Mouse (Mus musculus) forebrain, embryonic 15.5 days (tissue): ENCODE data around the gene Urm1. TPM values are rescaled to one million over a fixed set of nuclear protein-coding genes. Genes with fewer than 3 reads are reported as not detected.

ENCODE experiments used
- ATAC-seq: fragments of 200-750 bp; cut with Nextera tagmentation; replicated peaks from 2 replicates; pipeline ENCODE4 v1.8.0; 2017; ENCODE audit warnings: mild to moderate bottlenecking, moderate TSS enrichment, moderate library complexity
- H3K27ac ChIP-seq: fragments of 300-500 bp; sonication (generic); replicated peaks from 2 replicates; pipeline ENCODE4 v1.5.1; 2015; ENCODE audit warnings: mild to moderate bottlenecking, inconsistent platforms
- H3K27me3 ChIP-seq: fragments of 300-500 bp; sonication (generic); 2 replicates; pipeline ENCODE4 v1.6.1; 2015; ENCODE audit warnings: inconsistent platforms
- H3K36me3 ChIP-seq: fragments of 300-500 bp; sonication (generic); 2 replicates; pipeline ENCODE4 v1.6.1; 2015; ENCODE audit warnings: mild to moderate bottlenecking, inconsistent platforms
- H3K4me1 ChIP-seq: fragments of 300-500 bp; sonication (generic); 2 replicates; pipeline ENCODE4 v1.6.1; 2015; ENCODE audit warnings: inconsistent platforms
- H3K4me2 ChIP-seq: fragments of 300-500 bp; sonication (generic); replicated peaks from 2 replicates; pipeline ENCODE4 v1.6.1; 2015; ENCODE audit warnings: mild to moderate bottlenecking, inconsistent platforms
- H3K4me3 ChIP-seq: fragments of 300-500 bp; sonication (generic); 2 replicates; pipeline ENCODE4 v1.5.1; 2015; ENCODE audit warnings: mild to moderate bottlenecking, inconsistent platforms
- H3K9ac ChIP-seq: fragments of 300-500 bp; sonication (generic); replicated peaks from 2 replicates; pipeline ENCODE4 v1.6.1; 2015; ENCODE audit warnings: mild to moderate bottlenecking, inconsistent platforms
- H3K9me3 ChIP-seq: fragments of 300-500 bp; sonication (generic); 2 replicates; pipeline ENCODE4 v1.6.1; 2016; ENCODE audit warnings: inconsistent platforms
- WGBS: fragments of 180-500 bp; shearing (Covaris S2); methylation state at CpG from one replicate; pipeline ENCODE4 v1.1.7; 2015; ENCODE audit warnings: mixed read lengths; 5-methylcytosine and 5-hydroxymethylcytosine counted together
- polyA plus RNA-seq: library from polyadenylated mRNA; unstranded; fragments of >200 nt; fragmentation: Nextera tagmentation; extraction: Ambion mirVana; gene quantifications from 2 replicates; pipeline ENCODE4 v1.2.1, GENCODE M21; 2015

Gene Urm1
- polyA plus RNA-seq, 1 experiment from 2014 or later, result 21.2 TPM

DNA sequence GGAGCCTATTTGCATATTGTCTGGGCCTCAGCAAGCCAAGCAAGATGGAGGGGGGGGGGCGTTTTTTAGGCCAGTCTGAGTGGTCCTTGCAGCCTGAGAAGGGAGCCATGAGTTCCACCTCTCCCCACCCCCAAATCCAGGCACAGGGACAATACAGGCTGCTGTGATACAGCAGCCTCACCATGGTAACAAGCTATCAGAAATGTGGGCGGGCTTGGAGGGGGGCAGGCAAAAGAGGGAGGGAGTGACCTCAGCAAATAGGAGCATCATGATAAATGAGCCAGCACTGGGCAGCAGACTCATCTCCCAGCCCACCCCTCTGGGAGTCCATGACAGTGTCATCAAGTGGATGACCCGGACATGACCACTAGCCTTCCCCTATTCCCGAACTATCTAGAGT lies 19.6 kb downstream of the Urm1 start:
- WGBS, result 51% methylated on average over 4 of the region's 4 CpGs
- Histone ChIP-seq H3K27me3 (peaks cover 11% of the 10 kb centered on the region), H3K4me3 (no peak overlapping the region), H3K36me3 (peaks cover 19% of the 10 kb centered on the region), H3K4me1 (0 out of 2 replicates have a peak, but pooled peaks cover 3% of the 10 kb centered on the region), H3K27ac (no peak overlapping the region), H3K9me3 (no peaks in the 10 kb centered on the region), H3K9ac (no peak overlapping the region), H3K4me2 (no peak overlapping the region)
- 0 out of 2 replicates have a peak, but pooled peaks have one; percentile 19 for ATAC-seq

DNA sequence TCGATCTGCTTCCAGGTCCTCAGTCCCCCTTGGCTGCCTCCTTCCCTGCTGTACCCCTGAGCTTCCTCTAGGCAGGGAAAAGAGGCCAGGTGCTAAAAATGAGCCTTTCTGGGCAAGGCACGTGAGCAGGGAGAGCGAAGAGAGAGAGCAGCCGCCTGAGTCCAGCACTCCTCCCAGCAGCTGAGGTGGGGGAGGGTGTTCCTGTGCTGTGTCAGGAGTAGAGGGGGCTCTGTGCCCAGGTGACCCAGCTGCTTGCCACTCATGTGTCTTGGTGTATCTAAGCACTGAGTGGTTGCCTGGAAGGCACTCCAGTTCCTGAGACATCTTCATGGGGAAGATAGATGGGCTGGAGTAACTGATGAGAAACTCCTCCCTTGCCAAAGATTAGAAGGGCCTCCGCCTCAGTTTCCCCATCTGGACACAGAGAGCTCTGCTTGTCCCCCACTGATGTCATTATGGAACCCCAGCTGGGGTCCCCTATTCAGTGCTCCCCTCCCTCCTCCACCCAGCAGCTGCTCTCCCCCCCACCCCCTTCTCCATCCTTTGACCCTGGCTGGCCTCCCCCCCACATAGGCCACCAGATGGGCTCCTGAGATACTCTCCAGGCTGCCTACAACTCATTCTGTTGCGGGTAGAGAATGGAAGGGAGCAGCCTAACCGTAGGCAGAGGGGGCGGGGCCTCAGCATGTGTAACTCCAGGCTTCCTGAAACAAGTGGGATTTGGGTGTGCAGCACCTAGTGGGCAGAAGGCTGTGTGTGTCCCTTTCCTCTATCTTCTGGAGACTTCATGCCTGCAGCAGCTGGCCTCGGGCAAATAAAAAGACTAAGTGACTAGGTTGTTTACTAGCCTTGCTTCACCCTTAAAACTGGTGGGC lies 23.6 kb downstream of the Urm1 start:
- Histone ChIP-seq H3K9me3 (no peaks in the 10 kb centered on the region), H3K9ac (no peak overlapping the region), H3K27ac (no peak overlapping the region), H3K27me3 (peaks cover 35% of the 10 kb centered on the region), H3K4me1 (peaks cover 13% of the 10 kb centered on the region), H3K4me2 (no peak overlapping the region), H3K36me3 (peaks cover 19% of the 10 kb centered on the region), H3K4me3 (no peak overlapping the region)
- ATAC-seq, result no peak
- 61% methylated on average over 9 of the region's 9 CpGs for WGBS

DNA sequence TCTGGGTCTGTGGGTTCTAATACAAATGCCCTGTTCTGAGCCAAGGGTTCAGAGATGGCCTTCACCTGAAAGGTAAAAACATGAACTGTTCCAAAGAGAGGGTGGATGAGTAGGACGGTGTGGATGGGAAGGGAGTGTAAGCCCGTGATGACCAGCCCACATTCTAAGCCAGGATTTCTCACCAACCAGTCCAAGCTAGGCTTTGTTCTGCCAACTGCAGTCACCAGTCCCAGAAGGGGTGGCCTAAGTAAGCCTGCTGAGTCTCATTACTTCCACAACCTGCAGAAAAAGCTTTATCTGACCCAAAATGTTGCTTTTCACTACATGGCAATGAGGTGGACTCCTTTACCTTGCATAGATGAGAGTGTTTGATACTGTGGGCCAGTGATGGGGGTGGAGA lies 24.2 kb downstream of the Urm1 start:
- no peak overlapping the region for H3K27ac ChIP-seq
- H3K36me3 ChIP-seq, result peaks cover 19% of the 10 kb centered on the region
- 60% methylated on average over 2 of the region's 2 CpGs for WGBS
- no peak overlapping the region for H3K9ac ChIP-seq
- H3K9me3 ChIP-seq, result no peaks in the 10 kb centered on the region
- peaks cover 41% of the 10 kb centered on the region for H3K27me3 ChIP-seq
- no peak overlapping the region for H3K4me3 ChIP-seq
- H3K4me1 ChIP-seq, result peaks cover 13% of the 10 kb centered on the region
- no peak overlapping the region for H3K4me2 ChIP-seq
- ATAC-seq, result no peak

DNA sequence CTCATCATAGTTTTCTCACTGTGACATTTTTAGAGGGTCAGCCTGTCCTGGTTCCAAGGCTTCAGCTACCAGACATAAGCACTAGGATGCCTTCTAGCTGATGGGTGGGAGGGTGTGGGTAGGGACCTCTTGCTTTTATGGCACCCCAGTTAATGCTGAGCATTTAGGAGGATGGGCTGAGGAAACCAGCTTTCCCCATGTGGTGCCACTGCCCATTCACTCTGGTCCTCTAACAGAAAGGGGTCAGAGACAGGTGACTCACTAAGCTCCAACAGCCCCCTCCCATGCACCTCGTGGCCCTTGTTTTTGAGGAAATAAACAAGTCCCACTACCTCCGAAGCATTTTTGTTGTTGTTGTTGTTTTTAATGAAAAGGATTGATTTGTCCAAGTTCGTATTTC lies 24.8 kb downstream of the Urm1 start:
- WGBS, result 15% methylated on average over 3 of the region's 3 CpGs
- Histone ChIP-seq H3K27ac (no peak overlapping the region), H3K27me3 (peaks cover 42% of the 10 kb centered on the region), H3K4me2 (no peak overlapping the region), H3K4me1 (peaks cover 13% of the 10 kb centered on the region), H3K4me3 (no peak overlapping the region), H3K9ac (no peak overlapping the region), H3K9me3 (no peaks in the 10 kb centered on the region), H3K36me3 (peaks cover 19% of the 10 kb centered on the region)
- ATAC-seq, result no peak

DNA sequence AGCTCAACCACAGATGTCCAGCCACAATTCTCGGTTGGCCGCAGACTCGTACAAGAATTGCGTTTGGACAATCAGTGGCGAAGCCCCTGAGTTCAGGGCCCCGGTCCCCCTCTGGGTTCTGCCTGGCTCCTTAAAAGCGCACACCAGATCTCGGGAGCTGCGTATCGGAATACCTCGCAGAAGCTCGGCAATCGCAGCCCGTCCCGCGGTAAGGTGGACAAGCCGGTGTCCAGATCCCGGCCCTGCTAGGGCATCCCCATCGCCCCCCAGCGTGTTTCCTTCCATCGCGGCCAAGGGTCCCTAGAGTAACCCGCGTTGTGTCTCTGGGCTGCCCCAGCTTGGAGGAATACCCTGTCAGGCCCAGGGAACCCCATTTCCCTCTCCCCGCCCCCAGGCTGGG lies 25.8 kb downstream of the Urm1 start:
- peak overlapping the region; percentile 49 for H3K4me2 ChIP-seq
- ATAC-seq, result no peak
- H3K4me1 ChIP-seq, result peaks cover 13% of the 10 kb centered on the region
- H3K27me3 ChIP-seq, result peaks cover 42% of the 10 kb centered on the region
- peak overlapping the region; percentile 22 for H3K9ac ChIP-seq
- peak overlapping the region; percentile 35 for H3K4me3 ChIP-seq
- no peak overlapping the region for H3K27ac ChIP-seq
- H3K36me3 ChIP-seq, result peaks cover 19% of the 10 kb centered on the region
- no peaks in the 10 kb centered on the region for H3K9me3 ChIP-seq
- whole genome bisulfite sequencing, result 5% methylated on average over 25 of the region's 25 CpGs

DNA sequence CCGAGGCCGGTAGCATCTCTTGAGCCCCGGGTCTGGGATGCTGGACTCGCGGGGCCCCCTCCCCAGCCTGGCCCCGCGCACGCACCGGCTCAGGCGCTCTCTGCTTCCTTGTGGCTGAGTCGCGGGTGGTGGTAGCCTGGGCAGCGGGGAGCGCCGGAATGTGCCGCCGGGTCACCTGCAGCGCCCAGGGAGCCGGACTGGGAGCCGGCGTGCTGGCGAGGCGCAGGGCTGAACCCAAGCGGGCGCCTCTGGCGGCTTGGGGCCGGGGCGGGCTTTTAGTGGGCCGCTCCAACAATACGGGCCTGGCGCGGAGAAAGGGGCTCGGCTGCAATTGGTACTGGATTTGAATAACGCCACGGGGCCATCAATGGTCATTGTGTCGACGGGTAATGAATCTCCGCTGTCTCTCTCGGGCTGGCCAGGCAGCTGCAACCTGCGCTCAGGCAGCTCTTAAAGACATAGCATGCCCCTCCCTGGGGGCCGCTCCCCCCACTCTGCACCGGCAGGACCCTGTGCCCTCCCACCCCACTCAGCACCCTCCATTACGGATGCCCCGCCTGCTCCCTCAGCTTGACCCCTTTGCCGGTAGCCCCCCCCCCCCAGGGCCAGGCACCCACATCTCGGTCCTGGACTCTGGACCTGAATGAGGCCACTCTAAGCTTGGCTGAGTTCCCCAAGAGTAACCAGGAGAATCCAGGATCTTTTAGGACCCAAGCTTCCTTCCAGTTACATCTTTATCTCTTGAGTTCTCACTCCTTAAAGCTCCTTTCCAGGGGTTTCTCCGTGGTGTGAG lies 26.4 kb downstream of the Urm1 start:
- Histone ChIP-seq H3K36me3 (peaks cover 19% of the 10 kb centered on the region), H3K9ac (peak overlapping the region; percentile 22), H3K4me2 (peak overlapping the region; percentile 49), H3K9me3 (no peaks in the 10 kb centered on the region), H3K4me1 (peaks cover 13% of the 10 kb centered on the region), H3K4me3 (peak overlapping the region; percentile 35), H3K27ac (no peak overlapping the region), H3K27me3 (peaks cover 42% of the 10 kb centered on the region)
- 1% methylated on average over 42 of the region's 47 CpGs for WGBS
- ATAC-seq, result 0 out of 2 replicates have a peak, but pooled peaks have one; percentile 46

DNA sequence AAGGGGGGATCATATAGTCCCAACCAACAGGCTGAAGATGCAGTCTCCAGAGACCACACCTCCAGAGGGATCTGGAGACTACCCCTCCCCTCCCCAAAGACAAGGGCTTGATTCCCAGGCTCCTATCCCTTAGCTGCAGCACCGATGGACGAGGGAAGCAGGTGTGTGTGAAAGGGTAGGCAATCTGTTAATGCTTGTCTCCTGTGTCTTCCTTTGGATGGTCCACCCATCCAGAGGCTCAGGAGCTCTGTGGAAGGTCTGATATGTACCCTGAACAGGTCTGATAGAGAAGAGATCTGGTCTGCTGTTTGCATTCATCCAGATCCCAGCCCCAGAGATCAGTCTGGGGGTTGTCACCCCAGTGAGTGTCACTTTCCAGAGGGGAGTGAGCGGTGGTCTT lies 27.0 kb downstream of the Urm1 start:
- peaks cover 14% of the 10 kb centered on the region for H3K36me3 ChIP-seq
- ATAC-seq, result no peak
- peaks cover 42% of the 10 kb centered on the region for H3K27me3 ChIP-seq
- WGBS, result 33% methylated on average over 3 of the region's 3 CpGs
- H3K4me1 ChIP-seq, result peaks cover 13% of the 10 kb centered on the region
- no peak overlapping the region for H3K4me2 ChIP-seq
- no peak overlapping the region for H3K27ac ChIP-seq
- H3K9me3 ChIP-seq, result no peaks in the 10 kb centered on the region
- no peak overlapping the region for H3K9ac ChIP-seq
- H3K4me3 ChIP-seq, result no peak overlapping the region

DNA sequence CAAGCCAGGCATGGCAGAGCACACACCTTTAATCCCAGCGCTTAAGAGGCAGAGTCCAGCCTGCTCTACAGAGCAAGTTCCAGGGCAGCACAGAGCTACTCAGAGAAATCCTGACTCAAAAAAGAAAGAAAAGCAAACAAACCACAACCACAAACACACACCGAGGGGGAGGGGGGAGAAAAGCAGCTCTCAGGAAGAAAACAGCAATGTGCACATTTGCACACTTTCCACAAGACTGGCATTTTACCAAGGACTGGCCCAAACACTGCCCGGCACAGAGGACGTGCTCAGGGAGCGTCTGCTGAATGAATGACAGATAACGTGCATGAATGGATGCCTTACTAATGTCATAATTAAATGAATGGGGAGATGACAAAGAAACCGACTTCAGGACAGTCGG lies 29.2 kb downstream of the Urm1 start:
- H3K4me2 ChIP-seq, result no peak overlapping the region
- H3K9me3 ChIP-seq, result no peaks in the 10 kb centered on the region
- peaks cover 35% of the 10 kb centered on the region for H3K27me3 ChIP-seq
- no peaks in the 10 kb centered on the region for H3K36me3 ChIP-seq
- no peak overlapping the region for H3K9ac ChIP-seq
- H3K27ac ChIP-seq, result no peak overlapping the region
- H3K4me3 ChIP-seq, result no peak overlapping the region
- 63% methylated on average over 8 of the region's 8 CpGs for WGBS
- H3K4me1 ChIP-seq, result peaks cover 13% of the 10 kb centered on the region
- no peak for ATAC-seq

DNA sequence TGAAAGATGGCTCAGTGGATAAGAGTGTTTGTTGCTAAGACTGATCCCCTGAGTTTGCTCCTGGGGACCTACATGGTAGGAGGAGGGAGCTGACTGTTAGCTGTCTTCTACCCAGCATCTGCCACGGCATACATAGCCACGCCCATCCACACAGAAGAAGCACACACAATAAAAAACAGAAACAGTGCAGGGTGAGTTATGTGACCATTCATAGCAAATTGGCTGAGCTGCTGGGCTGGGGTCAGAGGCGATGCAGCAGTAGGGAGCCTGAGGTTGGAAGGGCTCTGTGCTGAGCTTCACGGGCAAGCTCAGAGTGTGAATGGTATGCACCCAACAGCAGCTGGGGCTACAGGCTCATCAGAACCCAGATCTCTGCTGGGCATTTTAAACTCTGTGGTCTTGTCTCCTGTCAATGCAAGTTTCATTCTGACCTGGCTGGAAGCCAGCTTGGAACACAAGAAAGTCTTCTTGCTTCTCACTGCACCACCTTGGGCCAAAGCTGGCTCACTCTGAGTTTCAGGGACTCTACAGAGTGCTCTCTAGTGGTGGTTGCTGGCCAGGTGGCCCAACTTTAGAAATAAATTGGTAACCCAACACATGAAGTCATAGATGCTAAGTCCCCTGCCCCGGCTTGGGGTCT lies 30.1 kb downstream of the Urm1 start:
- H3K9ac ChIP-seq, result no peak overlapping the region
- no peak overlapping the region for H3K27ac ChIP-seq
- H3K4me3 ChIP-seq, result no peak overlapping the region
- H3K36me3 ChIP-seq, result no peaks in the 10 kb centered on the region
- WGBS, result 57% methylated on average over 5 of the region's 5 CpGs
- ATAC-seq, result no peak
- no peaks in the 10 kb centered on the region for H3K9me3 ChIP-seq
- no peak overlapping the region for H3K4me2 ChIP-seq
- peaks cover 26% of the 10 kb centered on the region; the same call in 1 of the 2 replicates for H3K27me3 ChIP-seq
- H3K4me1 ChIP-seq, result peaks cover 13% of the 10 kb centered on the region

DNA sequence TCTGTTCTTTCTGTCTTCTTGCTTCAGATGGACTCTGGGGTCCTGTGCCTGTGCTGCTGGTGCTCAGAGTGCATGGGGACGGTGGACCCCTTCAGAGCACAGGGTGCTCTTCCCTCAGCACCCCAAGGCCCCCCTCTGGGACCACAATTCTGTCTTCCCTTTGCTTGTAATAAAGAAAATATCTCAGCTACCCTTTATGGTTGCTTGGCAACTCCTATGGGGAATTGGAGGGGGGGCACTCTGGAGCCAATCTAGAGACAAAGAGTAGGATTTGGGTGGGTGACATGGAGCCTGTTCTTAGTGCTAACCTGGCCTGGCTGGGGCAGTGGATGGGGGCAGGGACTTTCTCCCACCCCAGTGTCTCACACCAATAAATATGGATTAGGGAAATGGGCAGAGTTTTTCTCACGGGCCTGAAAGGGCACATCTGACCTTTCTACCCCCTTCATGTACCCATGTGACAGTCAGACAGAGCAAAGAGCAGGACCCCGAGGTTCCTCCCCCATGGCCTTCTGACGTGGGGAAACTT lies 33.1 kb downstream of the Urm1 start:
- H3K4me3 ChIP-seq, result no peak overlapping the region
- no peaks in the 10 kb centered on the region for H3K36me3 ChIP-seq
- 27% methylated on average over 4 of the region's 4 CpGs for whole genome bisulfite sequencing
- ATAC-seq, result no peak
- no peaks in the 10 kb centered on the region for H3K9me3 ChIP-seq
- H3K9ac ChIP-seq, result no peak overlapping the region
- no peak overlapping the region for H3K27ac ChIP-seq
- H3K4me2 ChIP-seq, result no peak overlapping the region
- peaks cover 8% of the 10 kb centered on the region; the same call in 1 of the 2 replicates for H3K27me3 ChIP-seq
- H3K4me1 ChIP-seq, result 0 out of 2 replicates have a peak, but pooled peaks cover 6% of the 10 kb centered on the region

DNA sequence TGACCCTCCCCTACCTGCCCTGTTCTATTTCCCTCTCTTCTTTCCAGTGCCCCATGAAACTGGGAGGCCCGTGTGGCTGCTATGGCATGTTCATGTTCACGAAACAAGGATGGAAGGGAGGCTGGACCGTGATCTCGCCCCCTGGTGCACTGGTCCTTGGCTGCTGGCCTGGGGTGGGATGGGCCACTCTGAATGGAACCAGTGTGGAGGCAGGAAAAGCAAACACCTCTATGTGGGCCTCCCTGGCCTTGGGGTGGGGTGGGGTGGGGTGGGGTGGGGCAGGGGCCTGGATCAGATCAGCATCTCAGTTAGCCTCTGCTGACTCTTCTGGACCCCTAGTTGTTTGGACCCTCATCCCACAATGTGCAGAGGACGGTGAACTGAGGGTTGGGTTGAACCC lies 33.9 kb downstream of the Urm1 start:
- 73% methylated on average over 5 of the region's 5 CpGs for WGBS
- Histone ChIP-seq H3K9me3 (no peaks in the 10 kb centered on the region), H3K27ac (no peak overlapping the region)

More for the DNA sequence above, 33.9 kb downstream of the Urm1 start:
- no peak for ATAC-seq
- Histone ChIP-seq H3K4me2 (no peak overlapping the region), H3K27me3 (peaks cover 4% of the 10 kb centered on the region; the same call in 1 of the 2 replicates), H3K36me3 (no peaks in the 10 kb centered on the region), H3K4me3 (no peak overlapping the region), H3K4me1 (0 out of 2 replicates have a peak, but pooled peaks cover 6% of the 10 kb centered on the region), H3K9ac (no peak overlapping the region)
